Comparison of ENCODE assay signal across 25 mouse cellular contexts in the genomic region with DNA sequence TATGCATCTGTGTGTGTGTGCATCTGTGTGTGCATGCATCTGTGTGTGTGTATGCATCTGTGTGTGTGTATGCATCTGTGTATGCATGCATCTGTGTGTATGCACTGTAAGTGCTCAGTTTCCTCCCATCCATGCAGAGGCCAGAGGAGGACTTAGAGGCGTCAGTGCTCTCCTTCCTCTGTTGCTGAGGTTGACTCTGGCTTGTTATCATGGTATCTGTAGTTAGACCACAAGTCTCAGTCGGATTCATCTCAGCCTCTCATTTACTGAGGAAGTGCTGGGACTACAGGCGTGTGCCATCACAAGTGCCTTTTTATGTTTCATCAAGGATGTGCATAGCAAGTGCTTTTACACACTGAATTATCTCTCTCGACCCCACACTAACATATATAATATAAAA. TPM values are rescaled to one million over a fixed set of nuclear protein-coding genes. Genes with fewer than 3 reads are reported as not detected.
DNase-seq lines count a peak whose midpoint lies in the region; ATAC-seq lines count a peak whose summit lies in the region.
"Had no signal": no experiment of that assay in that cellular context is flagged by ENCODE, and none has a peak within 500 bp of the region (broad histone marks: within the 10 kb centered on the region; RNA-seq: fewer than 3 reads in every experiment).

No protein-coding gene starts in this region.

- 96% methylated on average over 4 of the region's 4 CpGs for WGBS in midbrain, embryonic 16.5 days

- intact Hi-C loops in gastrocnemius, postnatal 36 days (cut with DNase I): no loop called here

- no peak overlapping the region for H3K27ac ChIP-seq in midbrain, embryonic 16.5 days (ENCODE audit: low read length)
- H3K27ac ChIP-seq: forebrain, embryonic 10.5 days; forebrain, embryonic 13.5 days; hindbrain, embryonic 14.5 days; hindbrain, postnatal 0 days; intestine, embryonic 15.5 days had no signal

- no peaks in the 10 kb centered on the region for H3K9me3 ChIP-seq in midbrain, embryonic 16.5 days (replicated peaks; ENCODE audit: control insufficient read depth, low read length, poor library complexity, severe bottlenecking)
- H3K9me3 ChIP-seq: forebrain, embryonic 10.5 days; forebrain, embryonic 13.5 days; intestine, embryonic 15.5 days had no signal

- H3K4me1 ChIP-seq in midbrain, embryonic 16.5 days (ENCODE audit: control insufficient read depth, insufficient read depth, low read length): no peaks in the 10 kb centered on the region
- H3K4me1 ChIP-seq: forebrain, embryonic 10.5 days; forebrain, embryonic 13.5 days; intestine, embryonic 15.5 days had no signal

- DNase-seq in 416B (ENCODE audit: low read depth) (peak; percentile 60), MEL-GATA-1-ER (ENCODE audit: extremely low read depth, low read depth) (peak; percentile 13)
- DNase-seq in CD4-positive, CD25-positive, alpha-beta regulatory T cell, adult 2 months (ENCODE audit: low read depth, low spot score): peak; percentile 5
- no peak for DNase-seq in gastrocnemius, postnatal 36 days
- no peak for DNase-seq in kidney, postnatal 25 days
- no peak for DNase-seq in urinary bladder, postnatal 25 days (ENCODE audit: low spot score)
- DNase-seq: adrenal gland, adult 2 months; adrenal gland, postnatal 25 days; cerebellum, adult 11-12 months; cerebellum, adult 8-10 months; cerebellum, postnatal 10 days; cerebellum, postnatal 36 days; heart, adult 11 months; kidney, adult 11 months; kidney, adult 8-10 months had no signal

- peak; percentile 58 for ATAC-seq in inflammation-experienced regulatory T-cells, adult 6 months
- ATAC-seq in midbrain, embryonic 16.5 days: no peak
- ATAC-seq: forebrain, embryonic 13.5 days; forebrain, embryonic 16.5 days; hindbrain, postnatal 0 days; intestine, embryonic 15.5 days; Patski had no signal

- H3K27me3 ChIP-seq in midbrain, embryonic 16.5 days (ENCODE audit: control insufficient read depth, insufficient read depth, low read depth, low read length): no peaks in the 10 kb centered on the region
- H3K27me3 ChIP-seq: forebrain, embryonic 13.5 days; intestine, embryonic 15.5 days; Patski had no signal

- no peak overlapping the region for H3K9ac ChIP-seq in midbrain, embryonic 16.5 days (ENCODE audit: low read depth, low read length)
- H3K9ac ChIP-seq: forebrain, embryonic 13.5 days; hindbrain, embryonic 14.5 days; intestine, embryonic 15.5 days had no signal

- H3K4me3 ChIP-seq in midbrain, embryonic 16.5 days (ENCODE audit: low read depth, low read length): no peak overlapping the region
- H3K4me3 ChIP-seq: forebrain, embryonic 10.5 days; forebrain, embryonic 13.5 days; intestine, embryonic 15.5 days had no signal

- no peak overlapping the region for H3K4me2 ChIP-seq in midbrain, embryonic 16.5 days (ENCODE audit: low read length)
- H3K4me2 ChIP-seq: forebrain, embryonic 13.5 days; heart, embryonic 11.5 days; hindbrain, embryonic 14.5 days; intestine, embryonic 15.5 days had no signal

- no peaks in the 10 kb centered on the region for H3K36me3 ChIP-seq in midbrain, embryonic 16.5 days (ENCODE audit: control insufficient read depth, insufficient read depth, low read length)
- H3K36me3 ChIP-seq: intestine, embryonic 15.5 days had no signal

RNA-seq across cellular contexts. Expression of a gene that starts 31.9 kb away (rescaled TPM):
- polyA plus RNA-seq in inflammation-experienced regulatory T-cells, adult 6 months (2017; shearing (Covaris generic)): 10 to 100 TPM in 2 of 3 experiments, 1 to 10 TPM in 1; 8.9 to 17.3 (median 10.8) TPM
- total RNA-seq in gastrocnemius, postnatal 36 days (2021): 10 to 100 TPM; 17.3 to 18.4 TPM
- polyA plus RNA-seq in midbrain, embryonic 16.5 days (2015; fragmentation: Nextera tagmentation; extraction: Ambion mirVana): 6.0 and 8.4 TPM in 2 replicates

Comparison
In these comparisons a context has a peak if more than half of its experiments do, and no peak if none do; other contexts are left out.
1. DNase-seq: peak in 416B (single experiment), CD4-positive, CD25-positive, alpha-beta regulatory T cell, adult 2 months (single experiment) and MEL-GATA-1-ER (single experiment); none in gastrocnemius, postnatal 36 days (0 of 2), kidney, postnatal 25 days (0 of 2) and urinary bladder, postnatal 25 days (single experiment).